Mouse (Mus musculus) brown adipose tissue, adult 24 weeks (tissue): Measurements from ENCODE around the gene Pex26. TPM values are rescaled to one million over a fixed set of nuclear protein-coding genes. Genes with fewer than 3 reads are reported as not detected.

ENCODE experiments used
- H3K27ac ChIP-seq: fragments of 200-500 bp; replicated peaks from 2 replicates; pipeline ENCODE4 v1.5.1; 2012; ENCODE audit warnings: low read depth, mild to moderate bottlenecking, low read length
- H3K4me1 ChIP-seq: fragments of 200-500 bp; 2 replicates; pipeline ENCODE4 v1.6.1; 2012; ENCODE audit warnings: low read length, mixed read lengths; ENCODE audit not compliant: control insufficient read depth, insufficient read depth, insufficient read length
- H3K4me3 ChIP-seq: fragments of 200-500 bp; 2 replicates; pipeline ENCODE4 v1.5.1; 2012; ENCODE audit warnings: low read depth, mild to moderate bottlenecking, low read length, moderate library complexity; ENCODE audit not compliant: insufficient read depth
- polyA plus RNA-seq: library from polyadenylated mRNA; stranded (reverse); fragments of >200 nt; gene quantifications from 2 replicates; pipeline ENCODE4 v1.2.4, GENCODE M21; 2012; ENCODE audit not compliant: missing spikeins, insufficient read depth, insufficient read length

Gene Pex26
- polyA plus RNA-seq, 1 experiment: 4.1 TPM

- no peaks in the 10 kb centered on the region; the same call in 1 of the 2 replicates for H3K4me1 ChIP-seq
- no peak overlapping the region for H3K4me3 ChIP-seq
- no peak overlapping the region for H3K27ac ChIP-seq
Measured at GRCm38 (mm10) chr6:121226043-121226442, 42.6 kb downstream of the Pex26 start.

GRCm38 (mm10) chr6:121226744-121227143 lies 43.3 kb downstream of the Pex26 start:
- Histone ChIP-seq H3K4me1 (no peaks in the 10 kb centered on the region; the same call in 1 of the 2 replicates), H3K27ac (no peak overlapping the region), H3K4me3 (no peak overlapping the region)

GRCm38 (mm10) chr6:121228421-121228820 lies 45.0 kb downstream of the Pex26 start:
- Histone ChIP-seq H3K4me3 (no peak overlapping the region), H3K27ac (no peak overlapping the region), H3K4me1 (no peaks in the 10 kb centered on the region; the same call in 1 of the 2 replicates)

- Histone ChIP-seq H3K4me3 (no peak overlapping the region), H3K4me1 (no peaks in the 10 kb centered on the region), H3K27ac (no peak overlapping the region)
Measured at GRCm38 (mm10) chr6:121232652-121233051, 49.2 kb downstream of the Pex26 start.

- Histone ChIP-seq H3K27ac (no peak overlapping the region), H3K4me3 (no peak overlapping the region), H3K4me1 (no peaks in the 10 kb centered on the region)
Measured at GRCm38 (mm10) chr6:121236386-121236785, 52.9 kb downstream of the Pex26 start.

- no peak overlapping the region for H3K27ac ChIP-seq
- no peak overlapping the region for H3K4me3 ChIP-seq
- no peaks in the 10 kb centered on the region for H3K4me1 ChIP-seq
Measured at GRCm38 (mm10) chr6:121238209-121238608, 54.7 kb downstream of the Pex26 start.

- H3K4me1 ChIP-seq: no peaks in the 10 kb centered on the region
- no peak overlapping the region for H3K27ac ChIP-seq
- H3K4me3 ChIP-seq: no peak overlapping the region
Measured at GRCm38 (mm10) chr6:121241780-121242179, 58.3 kb downstream of the Pex26 start.

- Histone ChIP-seq H3K27ac (no peak overlapping the region), H3K4me1 (peaks cover 5% of the 10 kb centered on the region; the same call in 1 of the 2 replicates), H3K4me3 (no peak overlapping the region)
Measured at GRCm38 (mm10) chr6:121243161-121243560, 59.7 kb downstream of the Pex26 start.

GRCm38 (mm10) chr6:121245127-121246036 lies 61.9 kb downstream of the Pex26 start, which contains the start of gene Usp18:
Gene Usp18 (plus strand): TSS chr6:121245906.
- Histone ChIP-seq H3K27ac (peak within 1 kb of the TSS; percentile 58), H3K4me3 (peak within 1 kb of the TSS; percentile 85), H3K4me1 (peaks cover 5% of the 10 kb centered on the region; the same call in 1 of the 2 replicates)

GRCm38 (mm10) chr6:121246037-121246361 lies 62.5 kb downstream of the Pex26 start:
- peaks cover 5% of the 10 kb centered on the region; the same call in 1 of the 2 replicates for H3K4me1 ChIP-seq
- H3K27ac ChIP-seq: no peak overlapping the region; the same call in 1 of the 2 replicates
- H3K4me3 ChIP-seq: peak overlapping the region; percentile 85

Other genes starting within 250 kb of the Pex26 start
- gene Mical3, start 52.7 kb upstream of the Pex26 start, polyA plus RNA-seq: 33.3 and 42.4 TPM in 2 replicates
- gene Tuba8, start 27.0 kb downstream of the Pex26 start, polyA plus RNA-seq: 38.7 and 83.7 TPM in 2 replicates
- gene Usp18, start 62.2 kb downstream of the Pex26 start, polyA plus RNA-seq: 1.8 and 2.3 TPM in 2 replicates
- 4.9 and 6.3 TPM in 2 replicates for gene Slc6a13, start 116.6 kb downstream of the Pex26 start, polyA plus RNA-seq
- 0.71 and 1.6 TPM in 2 replicates for gene Slc6a12, start 159.4 kb downstream of the Pex26 start, polyA plus RNA-seq